Mouse (Mus musculus): ENCODE data around the gene Nox1. TPM values are rescaled to one million over a fixed set of nuclear protein-coding genes. Genes with fewer than 3 reads are reported as not detected.
"Not testable (repeated sequence)": the region's sequence is repeated elsewhere in the genome, so short reads cannot be mapped to it uniquely, and the experiment has no call there.

The Nox1 gene
- 0.11 TPM in 1 of 2 replicates, not detected in the other for polyA plus RNA-seq (2015; fragmentation: Nextera tagmentation; extraction: Ambion mirVana)

- WGBS, result 59% methylated on average over 4 of the region's 4 CpGs
- no peak for ATAC-seq (ENCODE audit: insufficient number of reproducible peaks, insufficient read depth, low FRiP score, low TSS enrichment, low read depth)
Measured at GRCm38 (mm10) chrX:134221856-134222255, at the start of gene Nox1. Nox1 (minus strand) TSS chrX:134221956.

GRCm38 (mm10) chrX:134262129-134262528 lies 40.4 kb upstream of the Nox1 start:
- no peak overlapping the region for H3K4me3 ChIP-seq
- no peaks in the 10 kb centered on the region for H3K36me3 ChIP-seq
- no peak overlapping the region for H3K27ac ChIP-seq
- no peaks in the 10 kb centered on the region for H3K4me1 ChIP-seq
- H3K9ac ChIP-seq, result no peak overlapping the region
- WGBS, result 68% methylated on average over 11 of the region's 11 CpGs
- no peak for ATAC-seq (ENCODE audit: insufficient number of reproducible peaks, insufficient read depth, low FRiP score, low TSS enrichment, low read depth)
- 0 out of 2 replicates have a peak, but pooled peaks cover 9% of the 10 kb centered on the region for H3K27me3 ChIP-seq
- no peaks in the 10 kb centered on the region for H3K9me3 ChIP-seq
- H3K4me2 ChIP-seq, result no peak overlapping the region

More at GRCm38 (mm10) chrX:134221856-134222255, at the start of gene Nox1:
- Histone ChIP-seq H3K9ac (no peak within 1 kb of the TSS), H3K4me1 (no peaks in the 10 kb centered on the region), H3K27ac (no peak within 1 kb of the TSS), H3K9me3 (no peaks in the 10 kb centered on the region), H3K4me3 (no peak within 1 kb of the TSS), H3K36me3 (no peaks in the 10 kb centered on the region), H3K4me2 (no peak within 1 kb of the TSS), H3K27me3 (peaks cover 10% of the 10 kb centered on the region)

- Histone ChIP-seq H3K4me2 (no peak overlapping the region), H3K9me3 (no peaks in the 10 kb centered on the region), H3K9ac (no peak overlapping the region), H3K4me1 (no peaks in the 10 kb centered on the region), H3K27ac (no peak overlapping the region), H3K4me3 (no peak overlapping the region), H3K27me3 (0 out of 2 replicates have a peak, but pooled peaks cover 9% of the 10 kb centered on the region), H3K36me3 (no peaks in the 10 kb centered on the region)
- no peak for ATAC-seq (ENCODE audit: insufficient number of reproducible peaks, insufficient read depth, low FRiP score, low TSS enrichment, low read depth)
- 52% methylated on average over 5 of the region's 5 CpGs for WGBS
Measured at GRCm38 (mm10) chrX:134261191-134261590, 39.4 kb upstream of the Nox1 start.

GRCm38 (mm10) chrX:134248202-134248601 lies 26.4 kb upstream of the Nox1 start:
- Histone ChIP-seq H3K9ac (no peak overlapping the region), H3K4me3 (no peak overlapping the region), H3K4me1 (no peaks in the 10 kb centered on the region), H3K4me2 (no peak overlapping the region), H3K36me3 (no peaks in the 10 kb centered on the region), H3K27ac (no peak overlapping the region), H3K9me3 (no peaks in the 10 kb centered on the region), H3K27me3 (no peaks in the 10 kb centered on the region; the same call in 1 of the 2 replicates)
- no peak for ATAC-seq (ENCODE audit: insufficient number of reproducible peaks, insufficient read depth, low FRiP score, low TSS enrichment, low read depth)
- WGBS, result 61% methylated on average over 2 of the region's 2 CpGs

GRCm38 (mm10) chrX:134245946-134246345 lies 24.2 kb upstream of the Nox1 start:
- H3K27ac ChIP-seq, result no peak overlapping the region
- no peaks in the 10 kb centered on the region for H3K4me1 ChIP-seq
- no peaks in the 10 kb centered on the region for H3K36me3 ChIP-seq
- H3K9ac ChIP-seq, result no peak overlapping the region
- no peaks in the 10 kb centered on the region for H3K9me3 ChIP-seq
- 87% methylated on average over 10 of the region's 10 CpGs for WGBS
- H3K4me2 ChIP-seq, result no peak overlapping the region
- no peaks in the 10 kb centered on the region for H3K27me3 ChIP-seq
- ATAC-seq (ENCODE audit: insufficient number of reproducible peaks, insufficient read depth, low FRiP score, low TSS enrichment, low read depth), result no peak
- no peak overlapping the region for H3K4me3 ChIP-seq

GRCm38 (mm10) chrX:134238266-134238665 lies 16.5 kb upstream of the Nox1 start:
- Histone ChIP-seq H3K27me3 (no peaks in the 10 kb centered on the region), H3K4me2 (no peak overlapping the region), H3K9me3 (no peaks in the 10 kb centered on the region), H3K27ac (no peak overlapping the region), H3K4me1 (no peaks in the 10 kb centered on the region), H3K9ac (no peak overlapping the region), H3K4me3 (no peak overlapping the region), H3K36me3 (peaks cover 3% of the 10 kb centered on the region; the same call in 1 of the 2 replicates)
- 93% methylated on average over 10 of the region's 10 CpGs for WGBS
- ATAC-seq (ENCODE audit: insufficient number of reproducible peaks, insufficient read depth, low FRiP score, low TSS enrichment, low read depth), result no peak

- no peak for ATAC-seq (ENCODE audit: insufficient number of reproducible peaks, insufficient read depth, low FRiP score, low TSS enrichment, low read depth)
- Histone ChIP-seq H3K4me2 (no peak overlapping the region), H3K4me1 (no peaks in the 10 kb centered on the region), H3K27ac (no peak overlapping the region), H3K9ac (no peak overlapping the region), H3K36me3 (no peaks in the 10 kb centered on the region), H3K4me3 (no peak overlapping the region), H3K27me3 (no peaks in the 10 kb centered on the region), H3K9me3 (no peaks in the 10 kb centered on the region)
- WGBS, result 84% methylated on average over 1 of the region's 1 CpGs
Measured at GRCm38 (mm10) chrX:134233048-134233447, 11.3 kb upstream of the Nox1 start.

GRCm38 (mm10) chrX:134220618-134221017 lies 1.1 kb downstream of the Nox1 start:
- 65% methylated on average over 3 of the region's 3 CpGs for WGBS
- Histone ChIP-seq H3K9ac (no peak overlapping the region), H3K27ac (no peak overlapping the region), H3K27me3 (peaks cover 10% of the 10 kb centered on the region), H3K9me3 (no peaks in the 10 kb centered on the region), H3K4me2 (no peak overlapping the region), H3K4me1 (no peaks in the 10 kb centered on the region), H3K4me3 (no peak overlapping the region), H3K36me3 (no peaks in the 10 kb centered on the region)
- ATAC-seq (ENCODE audit: insufficient number of reproducible peaks, insufficient read depth, low FRiP score, low TSS enrichment, low read depth), result no peak

- no peaks in the 10 kb centered on the region for H3K9me3 ChIP-seq
- 56% methylated on average over 4 of the region's 4 CpGs for WGBS
- no peak for ATAC-seq (ENCODE audit: insufficient number of reproducible peaks, insufficient read depth, low FRiP score, low TSS enrichment, low read depth)
- no peak overlapping the region for H3K4me3 ChIP-seq
- no peak overlapping the region for H3K9ac ChIP-seq
- H3K27me3 ChIP-seq, result peaks cover 10% of the 10 kb centered on the region
- H3K27ac ChIP-seq, result no peak overlapping the region
- no peak overlapping the region for H3K4me2 ChIP-seq
- H3K4me1 ChIP-seq, result no peaks in the 10 kb centered on the region
- H3K36me3 ChIP-seq, result no peaks in the 10 kb centered on the region
Measured at GRCm38 (mm10) chrX:134218161-134218560, 3.6 kb downstream of the Nox1 start.

- H3K4me1 ChIP-seq, result no peaks in the 10 kb centered on the region
- no peaks in the 10 kb centered on the region for H3K36me3 ChIP-seq
- H3K27me3 ChIP-seq, result peaks cover 5% of the 10 kb centered on the region; the same call in 1 of the 2 replicates
- no peaks in the 10 kb centered on the region for H3K9me3 ChIP-seq
- 89% methylated on average over 7 of the region's 7 CpGs for WGBS
- H3K27ac ChIP-seq, result no peak overlapping the region
- ATAC-seq (ENCODE audit: insufficient number of reproducible peaks, insufficient read depth, low FRiP score, low TSS enrichment, low read depth), result no peak
- H3K4me3 ChIP-seq, result no peak overlapping the region
- no peak overlapping the region for H3K4me2 ChIP-seq
- no peak overlapping the region for H3K9ac ChIP-seq
Measured at GRCm38 (mm10) chrX:134211151-134211642, 10.6 kb downstream of the Nox1 start.

- H3K4me1 ChIP-seq, result no peaks in the 10 kb centered on the region
- no peak overlapping the region for H3K27ac ChIP-seq
- no peak overlapping the region for H3K4me3 ChIP-seq
- no peak for ATAC-seq (ENCODE audit: insufficient number of reproducible peaks, insufficient read depth, low FRiP score, low TSS enrichment, low read depth)
- WGBS, result 80% methylated on average over 2 of the region's 2 CpGs
- H3K27me3 ChIP-seq, result peaks cover 5% of the 10 kb centered on the region; the same call in 1 of the 2 replicates
- H3K9me3 ChIP-seq, result no peaks in the 10 kb centered on the region
- H3K9ac ChIP-seq, result no peak overlapping the region
- no peak overlapping the region for H3K4me2 ChIP-seq
- H3K36me3 ChIP-seq, result no peaks in the 10 kb centered on the region
Measured at GRCm38 (mm10) chrX:134208491-134208890, 13.3 kb downstream of the Nox1 start.

GRCm38 (mm10) chrX:134187201-134187600 lies 34.6 kb downstream of the Nox1 start, which contains the start of gene Arl13a:
Arl13a (plus strand) TSS chrX:134187501.
- not testable (repeated sequence) for H3K4me2 ChIP-seq; H3K9me3 ChIP-seq; H3K36me3 ChIP-seq; H3K4me1 ChIP-seq; H3K27me3 ChIP-seq; ATAC-seq (ENCODE audit: insufficient number of reproducible peaks, insufficient read depth, low FRiP score, low TSS enrichment, low read depth); H3K9ac ChIP-seq; H3K27ac ChIP-seq; H3K4me3 ChIP-seq
- WGBS, result 84% methylated on average over 9 of the region's 9 CpGs

All from embryonic facial prominence, embryonic 13.5 days (tissue).